Mouse (Mus musculus) liver, postnatal 0 days (tissue): ENCODE measurements at regions not wholly inside any gene's neighbourhood (a gene's known extent, or its start where the extent isn't known, plus 50 kb on each side); places are given as distances from the start of the nearest gene placed in this dataset.

Source experiments
- CTCF ChIP-seq: sonication (generic); IDR thresholded peaks from 2 replicates; pipeline ENCODE4 v1.5.1; 2016; ENCODE audit warnings: antibody characterized with exemption, low read depth
- EP300 ChIP-seq: IDR thresholded peaks from 2 replicates; pipeline ENCODE4 v1.6.1; 2016; ENCODE audit warnings: antibody characterized with exemption, low read depth, mild to moderate bottlenecking

GRCm38 (mm10) chr8:93599776-93600175, 64.1 kb upstream of the Ces5a start:
- TF ChIP-seq CTCF (no peak), EP300 (no peak)
